Mouse (Mus musculus) liver, postnatal 0 days (tissue): ENCODE measurements at regions not wholly inside any gene's neighbourhood (a gene's known extent, or its start where the extent isn't known, plus 50 kb on each side); places are given as distances from the start of the nearest gene placed in this dataset.

Source experiments
- ATAC-seq: fragments of 200-750 bp; cut with Nextera tagmentation; 2 replicates; pipeline ENCODE4 v1.8.0; 2017; ENCODE audit warnings: mild to moderate bottlenecking, moderate library complexity
- DNase-seq: peaks from one replicate; pipeline ENCODE4 v3.0.0-alpha.2; 2016
- H3K27ac ChIP-seq: fragments of 300-500 bp; sonication (generic); 2 replicates; pipeline ENCODE4 v1.5.1; 2014; ENCODE audit warnings: antibody characterized with exemption, moderate library complexity, mild to moderate bottlenecking, low read depth
- H3K27me3 ChIP-seq: fragments of 300-500 bp; sonication (generic); 2 replicates; pipeline ENCODE4 v1.6.1; 2014; ENCODE audit warnings: low read length, control low read depth, mixed read lengths; ENCODE audit not compliant: insufficient read depth
- H3K36me3 ChIP-seq: fragments of 300-500 bp; sonication (generic); replicated peaks from 2 replicates; pipeline ENCODE4 v1.6.1; 2014; ENCODE audit warnings: mild to moderate bottlenecking, control low read depth, low read length, moderate library complexity, mixed read lengths; ENCODE audit not compliant: insufficient read depth
- H3K4me1 ChIP-seq: fragments of 300-500 bp; sonication (generic); 2 replicates; pipeline ENCODE4 v1.6.1; 2014; ENCODE audit warnings: antibody characterized with exemption, mild to moderate bottlenecking, control low read depth; ENCODE audit not compliant: insufficient read depth
- H3K4me2 ChIP-seq: fragments of 300-500 bp; sonication (generic); 2 replicates; pipeline ENCODE4 v1.6.1; 2014; ENCODE audit warnings: low read depth, mild to moderate bottlenecking, low read length, moderate library complexity, mixed read lengths
- H3K4me3 ChIP-seq: fragments of 300-500 bp; sonication (generic); 2 replicates; pipeline ENCODE4 v1.5.1; 2014; ENCODE audit warnings: low read depth, low read length
- H3K9ac ChIP-seq: fragments of 300-500 bp; sonication (generic); replicated peaks from 2 replicates; pipeline ENCODE4 v1.6.1; 2014; ENCODE audit warnings: mild to moderate bottlenecking, moderate library complexity
- H3K9me3 ChIP-seq: fragments of 300-500 bp; sonication (generic); 2 replicates; pipeline ENCODE4 v1.6.1; 2016; ENCODE audit warnings: mild to moderate bottlenecking, control low read depth, low read length, mixed read lengths
- CTCF ChIP-seq: sonication (generic); IDR thresholded peaks from 2 replicates; pipeline ENCODE4 v1.5.1; 2016; ENCODE audit warnings: antibody characterized with exemption, low read depth
- EP300 ChIP-seq: IDR thresholded peaks from 2 replicates; pipeline ENCODE4 v1.6.1; 2016; ENCODE audit warnings: antibody characterized with exemption, low read depth, mild to moderate bottlenecking
- WGBS: fragments of 180-500 bp; shearing (Covaris S2); extraction: QIAGEN DNeasy Blood & Tissue Kit; methylation state at CpG from one replicate; pipeline ENCODE4 v1.1.7; 2014; ENCODE audit not compliant: insufficient replicate concordance; 5-methylcytosine and 5-hydroxymethylcytosine counted together

DNA sequence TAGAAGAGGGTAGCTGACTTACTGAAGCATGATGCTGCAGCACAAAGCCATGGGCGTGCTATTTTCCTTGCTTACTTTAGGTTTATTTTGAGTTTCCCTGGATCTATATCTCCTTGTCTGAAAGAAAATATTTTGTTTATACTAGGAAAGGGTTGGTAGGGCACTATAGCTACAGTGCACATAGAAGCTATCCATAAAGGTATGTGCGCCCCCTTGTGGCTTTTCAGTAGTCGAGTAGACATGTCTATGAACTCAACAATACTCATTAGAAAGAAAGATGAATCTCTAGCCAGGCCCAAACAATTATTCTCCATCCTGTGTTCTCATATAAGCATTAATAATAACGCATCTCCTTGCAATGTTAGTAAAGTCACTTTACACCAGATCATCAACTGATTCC, 114.3 kb downstream of the Rab38 start:
- H3K27me3 ChIP-seq = no peaks in the 10 kb centered on the region
- no peak overlapping the region for H3K27ac ChIP-seq
- H3K4me1 ChIP-seq = no peaks in the 10 kb centered on the region
- no peak overlapping the region for H3K4me2 ChIP-seq
- no peaks in the 10 kb centered on the region for H3K36me3 ChIP-seq
- WGBS = 10% methylated on average over 4 of the region's 4 CpGs
- no peak overlapping the region for H3K4me3 ChIP-seq
- no peaks in the 10 kb centered on the region for H3K9me3 ChIP-seq
- TF ChIP-seq EP300 (no peak), CTCF (peak; percentile 67)
- DNase-seq (peak; percentile 57), ATAC-seq (no peak)
- no peak overlapping the region for H3K9ac ChIP-seq

DNA sequence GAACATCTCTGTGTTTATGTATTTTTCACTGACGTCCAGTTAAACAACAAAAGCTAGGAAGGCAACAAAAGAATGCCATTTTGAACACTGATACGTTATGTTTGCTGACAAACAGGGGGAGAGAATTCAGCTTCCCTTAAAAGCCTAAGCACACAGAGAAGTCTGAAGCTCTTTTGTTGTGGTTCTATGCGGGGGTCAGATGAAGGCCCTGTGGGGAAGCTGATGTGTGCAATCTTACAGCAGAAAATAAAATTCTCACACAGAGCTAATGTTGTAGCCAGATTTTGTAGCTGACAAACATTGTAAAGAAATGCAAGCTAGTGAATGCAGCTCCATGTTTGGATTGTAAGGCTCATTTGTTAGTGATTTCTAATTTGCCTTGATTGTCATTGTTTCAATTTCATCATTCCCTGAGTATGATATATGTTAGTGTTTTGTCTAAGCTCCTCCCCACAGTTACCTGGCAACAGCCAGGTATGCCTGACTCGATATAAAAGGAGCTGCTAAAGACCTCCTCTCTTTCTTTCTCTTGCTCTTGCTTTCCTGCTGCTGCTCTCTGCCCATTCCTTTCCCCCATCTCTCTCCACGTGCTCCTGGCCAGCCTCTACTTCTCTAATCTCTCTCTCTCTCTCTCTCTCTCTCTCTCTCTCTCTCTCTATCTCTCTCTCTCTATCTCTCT, 115.0 kb downstream of the Rab38 start:
- TF ChIP-seq EP300 = no peak
- Histone ChIP-seq H3K4me3 (no peak overlapping the region), H3K4me2 (no peak overlapping the region), H3K4me1 (no peaks in the 10 kb centered on the region), H3K36me3 (no peaks in the 10 kb centered on the region), H3K9me3 (no peaks in the 10 kb centered on the region), H3K9ac (no peak overlapping the region), H3K27ac (no peak overlapping the region), H3K27me3 (no peaks in the 10 kb centered on the region)
- WGBS = 43% methylated on average over 5 of the region's 5 CpGs
- ATAC-seq = no peak
- DNase-seq = no peak

DNA sequence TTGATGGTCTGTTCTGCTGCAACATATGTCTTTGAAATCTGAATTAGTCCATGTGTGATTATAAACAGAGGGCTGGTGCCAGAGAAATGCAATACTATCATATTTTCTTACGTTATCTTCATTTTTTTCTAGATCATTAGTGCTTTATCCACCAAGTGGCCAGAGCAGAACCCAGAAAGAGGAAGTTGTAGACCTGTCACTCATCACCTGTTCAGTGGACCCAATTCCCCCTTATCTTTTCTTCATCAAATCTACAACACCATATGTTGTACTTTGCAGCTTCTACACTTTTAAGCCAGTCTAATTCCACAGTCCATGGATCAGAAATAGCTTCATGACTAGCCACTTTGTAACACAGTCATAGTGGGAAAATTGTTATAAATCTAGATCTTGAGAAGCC, 145.0 kb downstream of the Rab38 start:
- whole genome bisulfite sequencing = 55% methylated on average over 1 of the region's 1 CpGs
- Histone ChIP-seq H3K27me3 (no peaks in the 10 kb centered on the region), H3K4me2 (no peak overlapping the region), H3K36me3 (no peaks in the 10 kb centered on the region), H3K4me3 (no peak overlapping the region), H3K9me3 (no peaks in the 10 kb centered on the region), H3K4me1 (no peaks in the 10 kb centered on the region), H3K27ac (no peak overlapping the region), H3K9ac (no peak overlapping the region)
- ATAC-seq = no peak
- TF ChIP-seq CTCF (no peak), EP300 (no peak)
- DNase-seq = no peak

DNA sequence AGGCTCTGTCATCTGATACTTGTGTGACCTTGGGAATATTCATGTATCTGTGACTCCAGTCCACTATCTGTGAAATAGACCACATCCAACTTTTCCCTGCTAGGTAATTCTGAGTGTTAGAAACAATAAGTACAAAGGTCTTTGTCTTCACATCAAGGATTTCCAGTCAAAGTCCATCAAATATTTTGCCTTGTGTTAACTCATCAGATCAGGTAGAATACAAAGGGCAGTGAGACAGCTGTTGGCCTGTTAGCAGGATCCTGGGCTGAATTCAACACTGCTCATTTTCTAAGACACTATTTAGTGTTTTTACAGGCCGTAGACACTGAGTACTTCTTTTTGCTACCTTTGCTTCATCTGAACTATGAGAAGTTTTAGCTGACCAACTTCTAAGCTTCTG, 170.7 kb downstream of the Rab38 start:
- 70% methylated on average over 1 of the region's 1 CpGs for WGBS
- H3K27ac ChIP-seq = no peak overlapping the region
- TF ChIP-seq CTCF = no peak
- TF ChIP-seq EP300 = no peak
- no peak overlapping the region for H3K9ac ChIP-seq
- no peaks in the 10 kb centered on the region for H3K27me3 ChIP-seq
- H3K4me2 ChIP-seq = no peak overlapping the region
- H3K4me1 ChIP-seq = no peaks in the 10 kb centered on the region
- no peak for DNase-seq
- no peak overlapping the region for H3K4me3 ChIP-seq
- H3K36me3 ChIP-seq = no peaks in the 10 kb centered on the region
- H3K9me3 ChIP-seq = no peaks in the 10 kb centered on the region
- no peak for ATAC-seq
